Mouse (Mus musculus) ovary, postnatal 14 days (tissue): ENCODE results near the gene Alkbh7.

Experiments used
- DNase-seq: peaks from one replicate; pipeline ENCODE4 v3.0.0; 2022; ENCODE audit warnings: low spot score

The Alkbh7 gene

GRCm38 (mm10) chr17:56997029-56997667 is at the start of gene Alkbh7:
Gene Alkbh7 (plus strand): TSS chr17:56997339.
- DNase-seq = peak; percentile 76

- peak; percentile 36 for DNase-seq
Observed at GRCm38 (mm10) chr17:56950915-56951314, 46.2 kb upstream of the Alkbh7 start.

DNA sequence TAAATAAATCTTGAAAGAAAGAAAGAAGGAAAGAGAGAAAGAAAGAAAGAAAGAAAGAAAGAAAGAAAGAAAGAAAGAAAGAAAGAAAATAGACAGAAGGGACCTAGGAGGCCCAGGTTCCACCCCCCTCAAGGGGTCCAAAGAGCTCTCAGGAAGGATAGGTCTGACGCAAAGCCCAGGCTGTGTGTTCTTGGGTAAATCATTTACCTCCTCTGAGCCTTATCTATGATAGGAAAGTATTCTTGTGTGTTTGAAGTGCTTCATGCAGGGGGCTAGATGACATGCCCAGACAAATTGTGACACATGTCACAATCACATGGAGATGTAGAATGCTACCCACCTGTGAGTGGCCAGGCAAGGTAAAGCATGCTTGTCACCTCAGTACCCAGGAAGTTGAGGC is 44.5 kb upstream of the Alkbh7 start:
- DNase-seq = no peak

- DNase-seq = no peak
Observed at GRCm38 (mm10) chr17:56954871-56955270, 42.3 kb upstream of the Alkbh7 start.

GRCm38 (mm10) chr17:56957763-56958429 is 39.2 kb upstream of the Alkbh7 start:
- DNase-seq = no peak

- no peak for DNase-seq
Observed at GRCm38 (mm10) chr17:56958667-56959066, 38.5 kb upstream of the Alkbh7 start.

DNA sequence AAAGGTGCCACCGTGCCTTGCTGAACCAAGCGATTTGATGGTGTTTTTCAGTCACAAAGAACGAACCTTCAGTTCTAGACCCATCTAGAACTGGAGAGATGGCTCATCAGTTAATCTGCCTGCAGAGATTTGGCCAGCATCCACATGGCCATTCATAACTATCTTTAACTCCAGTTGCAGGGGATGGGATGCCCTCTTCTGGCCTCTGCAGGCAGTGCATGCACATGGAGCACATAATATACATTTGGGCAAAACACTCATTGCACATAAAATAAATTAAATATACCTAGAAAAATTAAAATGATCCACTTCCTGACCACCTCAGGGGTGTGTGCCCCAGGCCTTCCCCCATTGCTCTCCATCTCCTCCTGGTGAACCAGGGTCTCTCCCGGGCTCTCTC is 35.3 kb upstream of the Alkbh7 start:
- no peak for DNase-seq

GRCm38 (mm10) chr17:56962642-56963405 is 34.3 kb upstream of the Alkbh7 start:
- DNase-seq = no peak

GRCm38 (mm10) chr17:56963646-56964045 is 33.5 kb upstream of the Alkbh7 start:
- no peak for DNase-seq

DNA sequence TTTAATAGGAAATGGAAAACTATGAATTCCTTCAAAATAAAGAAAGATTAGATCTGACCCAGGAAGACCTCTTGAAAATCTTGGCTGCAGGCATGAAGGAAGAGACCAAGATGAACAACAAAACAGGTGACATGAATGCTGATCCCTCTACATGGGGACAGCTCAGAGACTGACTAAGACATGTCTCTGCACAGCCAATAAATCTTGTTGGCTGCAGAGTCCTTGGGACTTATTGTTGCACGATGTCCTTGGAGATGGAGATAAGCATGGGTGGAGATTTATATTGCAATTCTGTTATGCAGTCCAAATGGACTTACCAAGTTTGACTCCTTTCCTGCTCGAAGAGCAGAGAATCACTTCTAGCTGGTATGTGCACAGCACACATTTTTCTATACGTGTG is 27.8 kb upstream of the Alkbh7 start:
- DNase-seq = no peak

GRCm38 (mm10) chr17:56970081-56970480 is 27.1 kb upstream of the Alkbh7 start:
- DNase-seq = no peak

GRCm38 (mm10) chr17:56973956-56974707 is 23.0 kb upstream of the Alkbh7 start:
- DNase-seq = no peak

DNA sequence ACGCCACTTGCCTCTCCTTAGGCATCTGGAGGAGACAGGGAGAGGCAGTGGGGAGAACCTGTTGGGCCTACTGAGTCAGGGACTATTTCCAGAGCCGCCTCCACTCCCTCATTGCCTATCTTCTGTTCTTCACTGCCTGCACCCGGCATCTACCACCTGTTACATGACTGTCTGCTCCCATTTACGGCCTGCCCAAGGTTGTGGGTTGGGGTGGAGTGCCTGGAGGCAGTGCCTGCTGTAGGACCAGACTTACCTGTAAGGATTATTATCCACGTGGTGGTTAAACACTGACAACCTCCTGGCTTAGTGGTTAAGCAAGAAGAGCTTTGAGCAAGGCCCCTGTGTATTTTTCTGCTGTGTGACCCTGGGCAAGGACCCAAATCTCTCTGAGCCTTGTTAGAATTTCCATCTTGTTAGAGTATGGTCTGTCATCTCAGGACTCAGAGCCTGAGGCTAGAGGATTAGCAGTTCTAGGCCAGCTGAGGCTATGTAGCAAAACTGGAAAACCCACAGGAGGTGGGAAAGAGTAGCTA is 22.4 kb upstream of the Alkbh7 start:
- DNase-seq = no peak

- DNase-seq = no peak
Observed at GRCm38 (mm10) chr17:56975391-56975790, 21.7 kb upstream of the Alkbh7 start.

GRCm38 (mm10) chr17:56976531-56977390 is 20.4 kb upstream of the Alkbh7 start:
- no peak for DNase-seq

GRCm38 (mm10) chr17:56979524-56979923 is 17.6 kb upstream of the Alkbh7 start:
- no peak for DNase-seq

GRCm38 (mm10) chr17:56981049-56981448 is 16.1 kb upstream of the Alkbh7 start:
- no peak for DNase-seq

DNA sequence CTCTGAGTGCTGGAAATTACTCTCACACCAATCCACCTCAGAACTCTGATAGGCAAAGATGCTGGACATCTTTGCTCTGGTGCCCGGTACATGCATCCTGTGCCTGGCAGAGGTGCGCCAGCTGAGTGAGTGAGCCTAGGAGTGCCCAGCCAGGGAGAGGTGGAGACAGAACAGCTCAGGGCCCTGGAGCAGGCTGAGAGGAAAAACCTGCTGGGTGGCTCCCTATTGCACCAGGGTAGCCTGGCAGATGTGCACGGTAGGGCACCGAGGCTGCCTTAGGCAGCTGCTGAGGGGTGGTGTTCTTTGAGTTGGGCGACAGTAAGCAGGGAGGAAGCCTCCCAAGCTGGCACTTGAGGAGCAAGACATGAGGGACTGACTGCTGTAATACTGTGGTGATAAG is 15.1 kb upstream of the Alkbh7 start, which contains the start of gene Acer1:
Gene Acer1 (minus strand): TSS at position 114 of the 400 bp plus-strand sequence.
- no peak for DNase-seq

DNA sequence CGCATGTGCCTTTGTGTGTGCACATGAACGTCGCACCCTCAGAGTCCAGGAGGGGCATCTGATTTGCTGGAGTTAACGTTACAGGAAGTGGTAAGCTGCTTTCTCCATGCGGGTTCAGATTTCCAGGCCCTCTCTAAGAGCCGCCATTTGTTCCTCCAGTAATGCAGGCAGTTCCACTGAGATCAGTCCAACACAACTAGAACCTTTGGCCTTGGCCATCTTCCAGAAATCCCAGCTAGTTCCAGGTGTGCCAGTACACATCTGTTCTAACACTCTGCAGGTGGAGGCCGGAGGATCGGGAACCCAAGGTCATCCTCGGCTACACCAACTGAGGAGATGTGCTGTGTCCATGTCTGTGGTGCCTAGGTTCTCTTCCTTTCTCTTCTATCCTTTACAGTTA is 12.3 kb upstream of the Alkbh7 start:
- no peak for DNase-seq

- no peak for DNase-seq
Observed at GRCm38 (mm10) chr17:56985656-56986055, 11.5 kb upstream of the Alkbh7 start.
